Mouse (Mus musculus) hindbrain, postnatal 0 days (tissue): ENCODE measurements at regions not wholly inside any gene's neighbourhood (a gene's known extent, or its start where the extent isn't known, plus 50 kb on each side); places are given as distances from the start of the nearest gene placed in this dataset.

Experiments
- ATAC-seq: fragments of 200-750 bp; cut with Nextera tagmentation; 2 replicates; pipeline ENCODE4 v1.8.0; 2017; ENCODE audit warnings: mild to moderate bottlenecking, moderate TSS enrichment, moderate library complexity
- DNase-seq: peaks from one replicate; pipeline ENCODE4 v3.0.0-alpha.2; 2015; ENCODE audit warnings: low spot score
- H3K27ac ChIP-seq: fragments of 300-500 bp; sonication (generic); 2 replicates; pipeline ENCODE4 v1.5.1; 2014; ENCODE audit warnings: mild to moderate bottlenecking
- H3K27me3 ChIP-seq: fragments of 300-500 bp; sonication (generic); 2 replicates; pipeline ENCODE4 v1.6.1; 2014; ENCODE audit warnings: low read length, mixed read lengths; ENCODE audit not compliant: insufficient read depth
- H3K36me3 ChIP-seq: fragments of 300-500 bp; sonication (generic); 2 replicates; pipeline ENCODE4 v1.6.1; 2014; ENCODE audit warnings: low read length, mixed read lengths; ENCODE audit not compliant: insufficient read depth
- H3K4me1 ChIP-seq: fragments of 300-500 bp; sonication (generic); 2 replicates; pipeline ENCODE4 v1.6.1; 2014; ENCODE audit warnings: antibody characterized with exemption, low read length, mixed read lengths; ENCODE audit not compliant: insufficient read depth
- H3K4me2 ChIP-seq: fragments of 300-500 bp; sonication (generic); 2 replicates; pipeline ENCODE4 v1.6.1; 2014; ENCODE audit warnings: low read depth, mild to moderate bottlenecking, low read length, moderate library complexity, mixed read lengths
- H3K4me3 ChIP-seq: fragments of 300-500 bp; sonication (generic); 2 replicates; pipeline ENCODE4 v1.5.1; 2014; ENCODE audit warnings: low read length
- H3K9ac ChIP-seq: fragments of 300-500 bp; sonication (generic); replicated peaks from 2 replicates; pipeline ENCODE4 v1.6.1; 2014; ENCODE audit warnings: mild to moderate bottlenecking, low read length, moderate library complexity, mixed read lengths
- H3K9me3 ChIP-seq: fragments of 300-500 bp; sonication (generic); 2 replicates; pipeline ENCODE4 v1.6.1; 2016; ENCODE audit warnings: low read length, mixed read lengths
- CTCF ChIP-seq: IDR thresholded peaks from 2 replicates; pipeline ENCODE4 v1.5.1; 2016; ENCODE audit warnings: antibody characterized with exemption, control low read depth, low read depth
- WGBS: fragments of 180-500 bp; shearing (Covaris S2); extraction: QIAGEN DNeasy Blood & Tissue Kit; methylation state at CpG from one replicate; pipeline ENCODE4 v1.1.7; 2014; 5-methylcytosine and 5-hydroxymethylcytosine counted together

- Histone ChIP-seq H3K27me3 (no peaks in the 10 kb centered on the region), H3K9me3 (no peaks in the 10 kb centered on the region), H3K4me2 (no peak overlapping the region), H3K36me3 (no peaks in the 10 kb centered on the region), H3K9ac (no peak overlapping the region), H3K4me1 (no peaks in the 10 kb centered on the region), H3K4me3 (no peak overlapping the region), H3K27ac (no peak overlapping the region)
- WGBS, result 70% methylated on average over 4 of the region's 4 CpGs
- TF ChIP-seq CTCF, result no peak
- no peak for ATAC-seq
- DNase-seq, result peak; percentile 26
Observed at GRCm38 (mm10) chr12:75258101-75258500, 50.0 kb upstream of the Rhoj start.
